20 mouse cellular contexts compared by ENCODE assay signal in genomic region chr6:17947130-17947831, GRCm38 (mm10).
DNase-seq lines count a peak whose midpoint lies in the region; ATAC-seq and TF ChIP-seq lines count a peak whose summit lies in the region.
"Had no signal": no experiment of that assay in that cellular context is flagged by ENCODE, and none has a peak within 500 bp of the region (broad histone marks: within the 10 kb centered on the region; RNA-seq: fewer than 3 reads in every experiment).

No protein-coding gene starts in this region.

- ATAC-seq in liver, embryonic 12.5 days = peak; percentile 46; the same call in 1 of the 2 replicates
- ATAC-seq in liver, postnatal 0 days = no peak
- peak; percentile 94 for ATAC-seq in common myeloid progenitor, adult 5-6 weeks (replicated peaks; ENCODE audit: low read depth, poor library complexity, severe bottlenecking)
- peak; percentile 88 for ATAC-seq in megakaryocyte progenitor cell, adult 5-6 weeks (replicated peaks; ENCODE audit: poor library complexity)
- ATAC-seq in heart, embryonic 11.5 days (replicated peaks; ENCODE audit: insufficient number of reproducible peaks, low FRiP score, low TSS enrichment) = no peak
- ATAC-seq: forebrain, embryonic 16.5 days; intestine, embryonic 15.5 days had no signal

- peaks cover 12% of the 10 kb centered on the region for H3K4me1 ChIP-seq in liver, embryonic 12.5 days
- no peaks in the 10 kb centered on the region for H3K4me1 ChIP-seq in liver, postnatal 0 days (ENCODE audit: insufficient read depth)
- H3K4me1 ChIP-seq in heart, embryonic 11.5 days (ENCODE audit: control insufficient read depth, insufficient read depth, low read length) = peaks cover 15% of the 10 kb centered on the region
- H3K4me1 ChIP-seq: forebrain, embryonic 12.5 days had no signal

- H3K27ac ChIP-seq in liver, embryonic 12.5 days = no peak overlapping the region
- no peak overlapping the region for H3K27ac ChIP-seq in liver, postnatal 0 days (ENCODE audit: low read depth)
- no peak overlapping the region for H3K27ac ChIP-seq in heart, embryonic 11.5 days (ENCODE audit: low read depth, low read length)
- H3K27ac ChIP-seq: embryonic facial prominence, embryonic 12.5 days; forebrain, embryonic 12.5 days; heart, adult 2 months; hindbrain, embryonic 10.5 days; hindbrain, embryonic 14.5 days; intestine, embryonic 15.5 days had no signal

- TF ChIP-seq EP300 in liver, postnatal 0 days (IDR thresholded peaks at IDR 0.05; ENCODE audit: low read depth) = no peak

- H3K4me3 ChIP-seq in liver, embryonic 12.5 days = no peak overlapping the region
- no peak overlapping the region for H3K4me3 ChIP-seq in liver, postnatal 0 days (ENCODE audit: low read depth, low read length)
- no peak overlapping the region for H3K4me3 ChIP-seq in heart, embryonic 11.5 days (ENCODE audit: low read depth, low read length)
- H3K4me3 ChIP-seq: embryonic facial prominence, embryonic 12.5 days; forebrain, embryonic 12.5 days; heart, adult 2 months; hindbrain, embryonic 10.5 days; intestine, embryonic 15.5 days had no signal

- 16% methylated on average over 11 of the region's 11 CpGs for WGBS in liver, embryonic 12.5 days (ENCODE audit: insufficient replicate concordance)
- 26% methylated on average over 11 of the region's 11 CpGs for WGBS in liver, postnatal 0 days (ENCODE audit: insufficient replicate concordance)
- 40% methylated on average over 11 of the region's 11 CpGs for WGBS in heart, embryonic 11.5 days (ENCODE audit: insufficient replicate concordance)

- no peak for DNase-seq in liver, postnatal 0 days
- DNase-seq in MN1 (ENCODE audit: low spot score) = no peak
- DNase-seq in right cerebral cortex, postnatal 36 days (ENCODE audit: low spot score in 2 of 2) = no peak
- DNase-seq: adrenal gland, adult 8-10 months; adrenal gland, postnatal 36 days; cerebellum, adult 2 months; cerebellum, postnatal 10 days; gastrocnemius, postnatal 10 days; heart, adult 2 months; heart, postnatal 10 days had no signal

- no peak for TF ChIP-seq CTCF in liver, postnatal 0 days (IDR thresholded peaks at IDR 0.05; ENCODE audit: low read depth)

- H3K9ac ChIP-seq in liver, embryonic 12.5 days = no peak overlapping the region
- H3K9ac ChIP-seq in liver, postnatal 0 days (replicated peaks) = no peak overlapping the region
- H3K9ac ChIP-seq in heart, embryonic 11.5 days (ENCODE audit: low read depth, low read length) = no peak overlapping the region
- H3K9ac ChIP-seq: embryonic facial prominence, embryonic 12.5 days; forebrain, embryonic 12.5 days; hindbrain, embryonic 14.5 days; intestine, embryonic 15.5 days had no signal

- no peak overlapping the region for H3K4me2 ChIP-seq in liver, embryonic 12.5 days
- no peak overlapping the region for H3K4me2 ChIP-seq in liver, postnatal 0 days (ENCODE audit: low read depth, low read length)
- H3K4me2 ChIP-seq in heart, embryonic 11.5 days = no peak overlapping the region
- H3K4me2 ChIP-seq: embryonic facial prominence, embryonic 12.5 days; forebrain, embryonic 12.5 days; hindbrain, embryonic 14.5 days; intestine, embryonic 15.5 days had no signal

- H3K27me3 ChIP-seq in liver, embryonic 12.5 days (replicated peaks) = no peaks in the 10 kb centered on the region
- no peaks in the 10 kb centered on the region for H3K27me3 ChIP-seq in liver, postnatal 0 days (ENCODE audit: insufficient read depth, low read length)
- H3K27me3 ChIP-seq in heart, embryonic 11.5 days (ENCODE audit: control insufficient read depth, insufficient read depth, low read length) = no peaks in the 10 kb centered on the region
- H3K27me3 ChIP-seq: embryonic facial prominence, embryonic 12.5 days; forebrain, embryonic 12.5 days; intestine, embryonic 15.5 days had no signal

- no peaks in the 10 kb centered on the region for H3K9me3 ChIP-seq in liver, embryonic 12.5 days (replicated peaks)
- no peaks in the 10 kb centered on the region for H3K9me3 ChIP-seq in liver, postnatal 0 days (ENCODE audit: low read length)
- no peaks in the 10 kb centered on the region for H3K9me3 ChIP-seq in heart, embryonic 11.5 days (replicated peaks; ENCODE audit: control insufficient read depth, low read length)
- H3K9me3 ChIP-seq: embryonic facial prominence, embryonic 12.5 days; forebrain, embryonic 12.5 days; hindbrain, embryonic 10.5 days; intestine, embryonic 15.5 days had no signal

- H3K36me3 ChIP-seq in liver, embryonic 12.5 days = peaks cover 3% of the 10 kb centered on the region; the same call in 1 of the 2 replicates
- no peaks in the 10 kb centered on the region for H3K36me3 ChIP-seq in liver, postnatal 0 days (replicated peaks; ENCODE audit: insufficient read depth, low read length)
- no peaks in the 10 kb centered on the region for H3K36me3 ChIP-seq in heart, embryonic 11.5 days (ENCODE audit: control insufficient read depth, insufficient read depth, low read length)
- H3K36me3 ChIP-seq: embryonic facial prominence, embryonic 12.5 days; hindbrain, embryonic 10.5 days; intestine, embryonic 15.5 days had no signal

Comparison
In these comparisons a context has a peak if more than half of its experiments do, and no peak if none do; other contexts are left out.
1. ATAC-seq: peak in liver, embryonic 12.5 days (single experiment), common myeloid progenitor, adult 5-6 weeks (single experiment) and megakaryocyte progenitor cell, adult 5-6 weeks (single experiment); none in liver, postnatal 0 days (single experiment) and heart, embryonic 11.5 days (single experiment).